Mouse (Mus musculus) kidney, postnatal 25 days (tissue): ENCODE results near the gene Gstm1.
A peak's percentile ranks its signal among the peaks of the same experiment; 100 is the strongest.
"Not testable (repeated sequence)": the region's sequence is repeated elsewhere in the genome, so short reads cannot be mapped to it uniquely, and the experiment has no call there.

Experiments
- DNase-seq, 2 experiments: peaks; one replicate each; pipeline ENCODE4 v3.0.0; 2021; ENCODE audit warnings: mixed read lengths in 2 of 2

Gstm1 gene

DNA sequence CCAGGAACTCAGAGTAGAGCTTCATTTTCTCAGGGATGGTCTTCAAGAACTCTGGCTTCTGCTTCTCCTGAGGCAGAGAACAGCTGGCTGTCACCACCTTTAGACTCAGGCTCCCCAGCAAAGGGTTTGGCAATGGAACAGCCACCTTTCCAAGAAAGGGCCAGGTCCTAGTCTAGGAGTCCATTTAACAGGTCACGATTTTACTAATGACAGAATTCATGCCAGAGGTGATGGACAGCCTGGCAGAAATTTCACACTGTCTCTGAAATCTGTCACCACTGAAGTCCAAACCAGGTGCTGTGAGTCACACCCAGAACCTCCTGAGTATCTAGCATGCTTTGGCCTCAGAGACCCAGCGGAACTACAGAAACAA is 2.8 kb downstream of the Gstm1 start:
- DNase-seq = peak; percentile 13 to 66

DNA sequence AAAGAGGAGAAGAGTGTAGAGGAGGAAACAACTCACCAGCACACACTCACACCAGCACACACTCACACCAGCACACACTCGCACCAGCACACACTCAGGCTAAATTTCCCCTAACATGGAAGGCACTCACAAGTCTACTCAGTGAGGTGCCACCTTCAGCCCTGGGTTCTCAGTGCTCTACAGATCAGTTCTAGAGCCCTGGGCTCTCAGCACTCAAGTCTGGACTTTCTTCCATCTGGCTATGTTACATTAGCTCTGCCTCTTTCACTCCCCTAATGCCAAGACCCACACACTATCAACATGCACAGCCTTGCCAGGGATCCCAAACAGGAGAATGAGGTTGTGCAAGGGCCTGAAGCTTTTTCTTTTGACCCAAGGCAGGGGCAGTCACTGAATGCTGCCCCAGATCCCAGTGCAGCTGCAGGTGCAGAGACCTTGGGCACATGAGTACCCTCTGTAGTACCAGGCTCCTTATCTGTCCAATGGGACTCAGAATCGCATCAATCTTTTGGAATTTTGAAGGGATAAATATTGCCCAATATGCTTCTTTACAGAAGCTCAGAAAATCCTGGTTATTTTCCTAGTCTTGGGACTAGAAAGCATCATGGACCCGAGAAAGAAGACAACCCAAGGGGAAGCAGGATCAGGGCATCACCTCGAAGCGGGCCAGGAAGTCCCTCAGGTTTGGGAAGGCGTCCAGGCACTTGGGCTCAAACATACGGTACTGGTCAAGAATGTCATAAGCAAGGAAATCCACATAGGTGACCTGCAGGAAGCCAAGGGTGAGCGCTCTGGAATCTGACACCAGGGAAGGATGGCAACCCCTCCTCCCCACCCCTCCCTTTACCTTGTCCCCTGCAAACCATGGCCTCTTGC is 3.4 kb downstream of the Gstm1 start:
- DNase-seq = no peak

DNA sequence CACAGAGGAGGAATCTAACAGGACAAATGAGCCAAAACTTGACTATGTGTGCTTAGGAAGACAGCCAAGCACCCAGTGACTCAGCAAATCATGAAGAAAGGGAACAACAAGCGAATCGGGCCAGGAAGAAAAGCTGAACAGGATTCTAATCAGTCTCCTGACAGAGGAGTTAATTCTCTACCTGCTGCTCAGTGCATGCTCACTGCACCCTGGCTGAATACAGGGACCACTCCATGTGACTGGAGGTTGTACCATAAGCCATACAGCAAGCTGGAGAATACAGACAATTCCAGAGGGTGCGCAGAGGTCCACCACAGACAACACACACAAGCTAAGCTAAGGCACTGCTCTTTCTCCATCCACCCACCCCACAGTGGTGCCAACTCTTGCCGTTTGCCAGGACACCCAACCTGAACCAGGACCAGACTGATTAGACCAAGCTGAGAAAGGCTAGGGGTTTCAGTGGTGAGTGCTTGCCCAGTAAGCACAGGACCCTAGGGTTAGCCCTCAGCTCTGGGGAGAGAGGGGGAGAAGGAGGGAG is 4.4 kb downstream of the Gstm1 start:
- DNase-seq = peak; percentile 70 to 74

DNA sequence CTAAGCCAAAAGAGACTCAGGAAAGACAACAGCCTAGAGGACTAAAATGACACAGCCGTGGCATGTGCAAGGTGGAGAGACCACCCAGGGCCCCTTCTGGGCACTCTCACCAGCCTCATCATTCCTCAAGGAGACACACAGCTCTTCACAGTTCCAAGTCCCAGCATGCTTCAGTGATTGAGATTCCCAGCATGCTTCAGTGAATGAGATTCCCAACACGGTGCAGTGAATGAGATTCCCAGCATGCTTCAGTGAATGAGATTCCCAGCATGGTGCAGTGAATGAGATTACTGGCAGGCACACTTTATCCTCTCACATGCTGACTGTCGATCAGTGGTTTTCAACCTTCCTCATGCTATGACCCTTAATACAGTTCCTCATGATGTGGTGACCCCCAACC is 6.2 kb downstream of the Gstm1 start:
- no peak for DNase-seq

DNA sequence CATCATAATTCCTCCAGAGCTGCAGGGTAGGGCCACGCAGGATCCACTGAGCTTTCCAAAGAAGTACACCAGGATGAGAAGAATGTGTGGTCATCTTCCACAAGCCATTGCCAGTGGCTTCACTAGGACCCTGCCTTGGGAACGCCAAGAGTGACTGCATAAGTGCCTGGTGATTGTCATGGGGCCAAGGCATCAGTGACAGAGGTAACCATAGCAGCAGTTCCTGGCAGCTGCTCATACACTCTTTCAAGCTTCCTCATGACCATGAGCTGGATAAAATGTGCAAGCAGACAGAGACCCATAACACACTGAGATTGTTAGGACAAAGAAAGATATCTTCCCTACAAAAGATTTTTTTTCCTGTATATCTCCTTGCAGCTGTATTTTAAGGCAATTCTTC is 7.5 kb downstream of the Gstm1 start:
- no peak for DNase-seq

DNA sequence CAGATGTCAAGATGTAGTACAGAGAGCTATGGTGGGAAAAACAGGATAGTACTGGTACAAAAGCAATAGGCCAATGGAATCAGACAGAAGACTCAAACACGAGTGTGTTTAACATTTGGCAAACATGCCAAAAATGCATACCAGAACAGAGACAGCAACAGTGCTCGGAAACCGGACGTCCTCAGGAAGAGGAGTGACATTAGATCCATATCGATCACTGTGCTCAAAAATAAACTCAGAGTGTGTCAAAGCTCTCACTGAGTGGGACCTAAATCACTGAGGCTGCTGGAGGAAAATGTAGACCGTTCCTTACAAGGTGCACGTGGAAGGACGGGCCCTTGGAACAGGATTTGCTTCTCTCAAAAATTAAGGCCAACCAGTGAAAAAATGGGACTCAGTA is 15.8 kb downstream of the Gstm1 start:
- peak in 1 of 2 experiments; percentile 44 for DNase-seq

DNA sequence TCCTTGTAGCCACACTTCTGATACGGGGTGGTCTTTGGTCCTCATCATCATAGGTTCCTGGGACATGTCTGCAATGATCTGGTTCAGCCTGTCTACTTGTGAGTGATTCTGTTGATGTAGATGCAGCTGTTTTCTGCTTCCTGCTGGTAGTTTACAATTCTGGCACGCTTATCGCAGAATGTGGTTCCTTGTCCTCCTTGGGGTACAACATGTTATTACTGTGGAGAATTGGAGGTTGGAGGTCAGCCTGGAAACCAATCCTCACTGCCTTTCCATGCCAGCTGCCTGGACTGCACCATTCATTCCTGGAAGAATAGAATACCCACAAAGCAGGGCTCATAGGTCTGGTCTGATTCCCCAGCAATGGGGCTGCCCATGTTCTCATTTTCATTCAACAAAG is 18.3 kb downstream of the Gstm1 start:
- no peak for DNase-seq

DNA sequence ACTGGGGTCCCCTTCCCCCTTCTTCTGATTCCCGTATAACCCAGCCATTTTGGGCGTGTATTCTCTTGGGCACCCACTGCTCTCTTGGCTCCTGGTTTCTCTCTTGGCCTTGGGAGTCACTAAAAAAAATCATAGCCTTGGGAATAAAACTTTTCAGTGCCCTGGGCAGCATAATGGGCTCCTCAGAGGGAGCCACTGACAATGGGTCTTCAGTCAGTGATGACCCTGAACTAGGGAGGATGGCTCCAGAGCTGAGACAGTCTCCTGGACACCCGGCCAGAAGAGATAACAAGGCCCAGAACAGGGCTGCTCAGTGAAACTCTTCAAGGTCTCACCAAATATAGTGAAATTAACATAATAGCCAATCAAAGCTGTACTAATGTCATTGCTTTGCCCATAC is 19.2 kb downstream of the Gstm1 start:
- no peak for DNase-seq

DNA sequence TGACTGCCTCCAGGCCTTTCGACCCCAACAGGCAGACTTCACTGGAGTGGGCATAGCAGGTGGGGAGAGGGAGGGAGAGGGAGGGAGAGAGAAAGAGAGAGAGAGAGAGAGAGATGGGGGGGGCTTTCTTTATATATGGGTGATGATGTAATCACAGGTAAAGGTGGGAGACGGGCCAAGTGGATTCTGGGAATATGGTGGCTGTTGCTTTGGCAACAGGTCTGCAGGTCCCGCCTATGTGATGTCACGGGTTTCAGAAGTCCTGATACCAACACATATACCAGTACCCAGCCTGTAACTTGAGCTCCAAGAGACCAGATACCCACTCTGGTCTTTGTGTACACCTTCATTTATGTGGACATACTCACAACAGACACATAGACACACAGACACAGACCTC is 21.2 kb downstream of the Gstm1 start:
- DNase-seq = no peak

DNA sequence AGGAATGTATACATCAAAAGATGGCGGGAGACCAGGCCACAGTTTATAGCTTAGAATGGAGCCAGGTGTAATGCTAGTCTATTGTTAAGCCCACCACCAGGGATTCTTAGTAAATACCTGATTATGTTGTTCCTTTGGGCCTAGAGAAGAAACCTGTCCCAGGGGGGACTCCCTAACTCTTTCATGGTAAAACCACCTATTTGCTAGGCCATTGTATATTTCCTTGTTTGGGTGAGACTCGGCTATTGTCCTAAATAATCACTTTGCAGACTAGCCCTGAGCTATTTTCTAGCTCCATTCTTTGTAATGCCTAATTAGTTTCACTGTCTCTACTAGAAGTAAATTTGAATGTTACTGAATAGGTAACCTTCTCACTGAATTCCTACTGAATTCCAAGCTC is 21.8 kb downstream of the Gstm1 start:
- DNase-seq = not testable (repeated sequence)

DNA sequence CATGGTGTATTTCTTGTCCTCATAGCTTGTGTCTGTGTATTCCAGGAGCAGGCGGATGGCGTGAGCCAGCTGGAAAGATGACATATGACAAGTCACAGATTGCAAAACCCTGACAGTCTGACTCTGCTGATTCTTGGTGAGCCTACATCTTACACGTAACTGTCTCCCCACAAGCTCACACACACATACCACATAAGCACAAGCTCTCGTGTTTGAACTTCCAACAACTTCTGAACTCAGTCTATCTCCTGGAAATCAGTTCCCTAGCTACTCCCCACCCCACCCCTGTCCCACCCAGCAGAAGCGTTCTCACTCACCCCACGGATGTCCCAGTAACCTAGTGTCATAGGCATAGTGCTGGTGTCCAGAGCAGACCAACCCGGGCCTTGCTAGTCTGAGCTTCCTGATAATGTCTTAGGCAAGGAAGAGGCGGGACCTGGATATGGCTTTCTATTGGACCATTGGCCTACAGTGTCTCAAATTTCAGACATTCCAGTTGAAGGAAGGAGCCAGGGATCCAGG is 31.7 kb downstream of the Gstm1 start, which contains the start of gene Gstm2:
Gene Gstm2, minus strand, starts transcription at position 413 of the 522 bp plus-strand sequence.
- peak; percentile 73 to 84 for DNase-seq

DNA sequence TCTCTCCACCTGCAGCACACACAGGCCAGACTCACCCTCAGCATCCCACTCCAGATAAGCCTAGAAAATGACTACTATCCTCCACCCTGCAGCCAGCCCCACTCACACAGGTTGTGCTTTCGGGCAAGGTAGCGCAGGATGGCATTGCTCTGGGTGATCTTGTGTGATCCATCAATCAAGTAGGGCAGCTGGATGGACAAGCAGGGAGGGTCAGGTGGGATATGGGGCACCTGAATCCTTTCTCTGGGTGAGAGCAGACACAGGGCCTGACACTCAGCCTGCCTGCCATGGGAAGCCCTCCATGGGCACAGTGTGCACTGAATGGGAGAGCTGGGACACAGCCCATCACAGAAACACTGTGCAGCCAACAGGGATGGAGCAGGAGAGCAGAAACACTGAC is 32.6 kb downstream of the Gstm1 start:
- DNase-seq = not testable (repeated sequence)

DNA sequence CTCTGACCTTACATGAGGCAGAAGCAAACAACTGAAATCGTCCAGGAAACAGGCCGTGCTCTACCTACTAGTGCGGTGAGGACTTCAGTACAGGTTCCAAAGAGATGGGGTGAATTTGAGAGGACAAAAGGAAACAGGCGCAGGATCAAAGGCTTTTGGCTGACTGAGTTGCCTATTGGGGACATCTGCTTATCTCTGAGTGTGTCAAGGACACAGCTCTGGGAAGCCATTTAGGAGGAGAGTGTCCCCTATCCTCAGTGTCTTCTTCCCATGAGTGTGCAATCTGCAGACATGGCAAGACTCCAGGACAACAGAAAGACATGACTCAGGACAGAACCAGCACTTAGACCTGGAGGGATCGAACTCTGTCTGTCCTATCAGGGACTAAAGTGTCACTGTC is 33.3 kb downstream of the Gstm1 start:
- no peak for DNase-seq

DNA sequence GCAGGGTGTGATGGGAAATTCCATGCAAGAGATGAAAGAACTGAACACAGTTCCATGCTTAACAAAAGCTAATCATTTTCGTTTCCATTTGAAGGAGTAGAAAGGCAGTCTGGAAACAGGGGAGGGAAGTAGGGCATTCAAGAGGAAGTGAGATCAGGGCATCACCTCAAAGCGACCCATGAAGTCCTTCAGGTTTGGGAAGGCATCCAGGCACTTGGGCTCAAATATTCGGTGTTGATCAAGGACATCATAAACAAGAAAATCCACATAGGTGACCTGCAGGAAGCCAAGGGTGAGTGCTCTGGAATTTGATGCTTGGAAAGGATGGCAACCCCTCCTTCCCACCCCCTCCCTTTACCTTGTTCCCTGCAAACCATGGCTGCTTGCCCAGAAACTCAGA is 34.0 kb downstream of the Gstm1 start:
- DNase-seq = peak in 1 of 2 experiments; percentile 12

DNA sequence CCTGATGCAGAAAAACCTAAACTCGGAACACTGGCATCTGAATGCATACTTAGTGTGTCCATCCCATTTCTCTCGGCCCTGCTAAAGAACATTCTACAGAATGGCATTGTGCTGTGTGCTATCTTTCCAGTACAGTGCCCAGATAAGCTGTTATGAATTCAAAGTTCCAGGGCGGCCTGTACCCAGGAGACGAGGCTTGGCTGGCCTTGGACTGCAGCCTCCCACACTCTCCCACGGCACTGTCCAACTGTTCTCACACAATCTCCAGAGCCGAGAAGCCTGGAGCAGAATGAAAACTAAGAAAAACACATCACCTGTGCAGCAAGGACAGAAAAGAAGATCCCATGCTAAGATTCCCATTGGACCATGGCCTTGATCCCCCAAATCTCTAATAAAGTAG is 35.0 kb downstream of the Gstm1 start:
- DNase-seq = no peak

DNA sequence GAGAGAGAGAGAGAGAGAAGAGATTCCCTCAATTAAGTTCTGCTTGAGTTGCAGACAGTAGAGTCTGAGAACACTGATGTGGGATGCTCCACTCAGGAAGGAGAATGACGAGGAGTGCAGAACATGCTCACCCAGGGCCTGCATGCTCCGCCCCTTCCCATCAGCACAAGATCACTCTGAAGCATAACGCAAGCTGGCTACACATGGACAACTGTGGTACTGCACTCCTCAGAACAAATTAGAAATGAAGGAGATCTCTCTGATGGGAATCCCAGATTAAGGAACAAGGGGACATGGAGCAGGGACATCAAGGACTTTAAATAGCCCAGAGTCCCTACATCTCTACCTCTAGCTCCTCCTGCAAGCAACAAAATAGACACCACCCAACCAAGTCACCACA is 36.5 kb downstream of the Gstm1 start:
- no peak for DNase-seq

DNA sequence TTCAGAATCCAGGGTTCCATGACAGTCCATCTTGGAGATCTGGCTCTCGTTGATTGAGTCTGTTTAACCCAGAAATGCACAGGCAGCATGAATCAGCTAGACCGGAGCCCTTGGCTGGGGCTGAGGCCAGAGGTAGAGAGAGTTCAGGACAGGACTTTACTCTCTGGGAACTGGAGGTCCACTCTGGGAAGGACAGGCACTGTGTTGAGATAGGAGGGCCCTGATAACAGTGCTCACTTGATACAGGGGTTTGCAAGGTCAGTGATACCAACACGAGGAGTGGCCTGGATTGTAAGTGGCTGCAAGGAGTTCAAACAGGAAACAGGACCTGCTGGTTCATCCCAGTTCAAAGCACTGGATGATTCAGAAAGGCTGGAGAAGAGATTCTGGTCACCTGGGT is 40.1 kb downstream of the Gstm1 start:
- no peak for DNase-seq

DNA sequence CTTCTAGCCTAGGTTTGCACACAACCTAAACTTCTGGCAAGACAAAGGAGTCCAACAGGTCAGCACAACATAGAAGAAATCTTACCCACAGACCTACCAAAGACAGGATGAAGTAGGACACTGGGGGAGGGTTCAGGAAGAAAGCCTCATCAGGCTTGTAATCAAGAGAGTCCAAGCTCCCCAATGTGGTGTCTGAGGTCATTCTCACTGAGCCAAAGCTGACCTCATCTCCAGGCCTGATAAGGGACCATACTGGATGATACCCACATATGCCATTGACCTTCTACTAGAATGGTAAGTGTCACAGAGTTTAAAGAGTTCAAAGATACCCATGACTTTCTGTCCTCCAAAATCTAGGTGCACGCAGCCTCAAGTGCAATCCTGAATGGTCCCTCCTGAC is 43.5 kb downstream of the Gstm1 start:
- no peak for DNase-seq

DNA sequence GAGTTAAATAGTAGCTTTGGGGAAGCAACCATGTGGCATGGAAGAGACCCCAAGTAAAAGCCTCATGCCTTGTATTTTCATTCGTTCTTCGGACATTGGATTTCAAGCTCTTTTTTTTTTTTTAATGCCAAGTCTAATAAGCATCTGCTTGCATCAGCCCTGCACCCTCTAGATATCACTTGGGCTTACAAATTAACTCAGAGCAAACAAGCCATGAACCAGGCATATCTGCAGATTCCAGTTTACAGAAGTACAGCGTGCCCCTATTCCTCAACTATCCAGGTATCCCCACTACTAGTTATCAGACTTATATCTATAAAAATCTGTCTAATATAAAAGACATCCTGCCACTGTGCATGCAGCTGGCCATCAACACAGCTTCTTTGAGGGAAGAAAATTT is 45.7 kb downstream of the Gstm1 start:
- no peak for DNase-seq

DNA sequence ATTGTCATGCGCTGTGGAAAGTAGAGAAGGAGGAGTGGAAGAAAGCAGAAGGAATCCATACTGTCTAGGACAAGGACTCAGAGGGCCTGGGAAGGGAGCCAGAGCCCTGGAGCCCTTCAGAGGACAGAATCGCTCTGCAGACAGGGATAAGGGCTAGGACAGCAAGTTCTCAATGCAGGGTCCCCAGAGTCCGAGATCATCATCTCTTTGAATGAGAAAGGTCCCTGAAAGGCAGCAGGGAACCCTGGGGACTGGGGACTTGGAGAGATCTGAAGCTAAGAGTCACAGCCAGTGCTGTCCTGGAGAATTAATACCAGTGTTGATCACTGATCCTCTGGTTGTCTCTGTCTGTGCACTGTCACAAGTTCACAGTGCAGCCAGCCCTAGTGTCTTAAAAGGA is 46.7 kb downstream of the Gstm1 start:
- not testable (repeated sequence) for DNase-seq

DNA sequence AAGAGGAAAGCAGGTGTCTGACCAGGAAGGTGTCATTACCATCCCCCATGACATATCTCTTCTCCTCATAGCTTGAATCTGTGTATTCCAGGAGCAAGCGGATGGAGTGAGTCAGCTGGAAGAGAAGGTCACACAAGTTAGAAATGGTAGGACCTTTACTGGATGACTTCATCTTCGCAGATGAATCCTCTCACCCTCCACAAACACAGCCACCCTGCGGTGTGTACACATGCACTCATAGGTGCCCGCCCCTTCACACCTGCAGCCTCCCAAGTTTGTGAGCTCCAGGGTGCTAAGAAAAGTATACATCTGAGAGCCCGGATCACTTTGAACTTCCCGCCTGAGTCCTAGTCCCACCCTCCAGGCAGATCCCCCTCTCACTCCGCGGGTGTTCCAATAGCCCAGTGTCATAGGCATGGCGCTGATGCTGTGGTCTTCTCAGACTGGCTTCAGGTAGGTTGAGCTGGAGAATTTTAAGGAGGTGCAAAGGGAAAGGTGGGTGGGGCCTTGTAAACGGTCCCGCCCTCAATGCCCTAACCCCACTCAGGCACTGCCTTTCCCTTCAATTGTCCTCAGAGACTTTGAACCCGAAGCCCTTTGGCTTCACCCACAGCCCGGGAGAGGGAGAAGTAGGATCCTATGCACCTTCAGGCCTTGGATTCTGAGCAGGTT is 48.9 kb downstream of the Gstm1 start, which contains the start of gene Gstm3:
Gene Gstm3, minus strand, starts transcription at position 560 of the 672 bp plus-strand sequence.
- no peak for DNase-seq

DNA sequence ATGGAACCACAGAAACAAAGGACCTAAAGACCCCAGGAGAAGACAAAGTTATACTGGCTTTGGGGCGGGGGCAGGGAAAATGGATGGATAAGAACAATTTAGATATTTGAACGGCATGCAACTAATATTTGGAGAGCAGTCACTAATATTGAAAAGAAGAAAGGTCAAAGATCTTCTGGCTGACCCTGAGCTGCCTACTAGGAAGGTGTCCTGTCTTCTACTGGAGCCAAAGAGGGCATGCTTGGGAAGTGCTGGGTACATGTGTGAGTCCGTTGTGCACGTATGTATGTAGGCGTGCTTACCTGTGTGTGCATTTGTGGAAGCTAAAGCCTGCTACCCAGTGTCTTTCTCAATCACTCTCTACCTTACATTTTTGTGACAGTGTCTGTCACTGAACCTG is 51.1 kb downstream of the Gstm1 start:
- DNase-seq = no peak

DNA sequence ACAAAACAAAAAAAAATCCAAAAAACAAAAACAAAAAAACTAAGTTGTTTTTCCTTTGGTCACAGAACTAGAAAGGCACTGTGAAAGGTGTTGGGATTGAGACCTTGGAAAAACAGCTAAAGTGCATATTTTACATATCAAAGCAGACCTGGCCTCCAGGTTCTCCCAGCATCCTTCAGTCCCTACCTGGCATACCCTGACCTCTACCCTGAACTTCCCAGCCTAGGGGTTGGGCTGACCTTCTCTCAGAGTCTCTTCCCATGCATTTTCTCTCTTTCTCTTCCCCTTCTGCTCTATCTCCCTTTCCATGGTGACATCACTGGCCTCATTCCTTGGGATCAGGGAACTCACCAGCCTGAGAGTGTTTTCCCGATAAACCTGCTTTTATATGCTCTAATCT is 52.2 kb downstream of the Gstm1 start:
- DNase-seq = no peak
